Mouse (Mus musculus): Measurements from ENCODE around the gene Ppp6r1. TPM values are rescaled to one million over a fixed set of nuclear protein-coding genes. Genes with fewer than 3 reads are reported as not detected.

Gene Ppp6r1
- polyA plus RNA-seq, 1 experiment from 2014 or later, result 10.0 TPM

GRCm38 (mm10) chr7:4656818-4657217, 2.0 kb downstream of the Ppp6r1 start:
- Histone ChIP-seq H3K9ac (peak overlapping the region; percentile 98), H3K9me3 (no peaks in the 10 kb centered on the region), H3K4me2 (peak overlapping the region; percentile 75), H3K36me3 (peaks cover 8% of the 10 kb centered on the region; the same call in 1 of the 2 replicates), H3K27me3 (no peaks in the 10 kb centered on the region), H3K4me1 (replicated peaks) (peaks cover 64% of the 10 kb centered on the region), H3K4me3 (peak overlapping the region; percentile 90; the same call in 1 of the 2 replicates), H3K27ac (replicated peaks) (no peak overlapping the region)
- ATAC-seq (ENCODE audit: low FRiP score, low read depth), result no peak
- WGBS, result 55% methylated on average over 1 of the region's 1 CpGs

GRCm38 (mm10) chr7:4655916-4656315, 2.9 kb downstream of the Ppp6r1 start:
- Histone ChIP-seq H3K27ac (replicated peaks) (no peak overlapping the region), H3K4me2 (0 out of 2 replicates have a peak overlapping the region, but pooled peaks have one; percentile 4), H3K9ac (no peak overlapping the region), H3K4me1 (replicated peaks) (peaks cover 70% of the 10 kb centered on the region), H3K27me3 (no peaks in the 10 kb centered on the region), H3K4me3 (no peak overlapping the region), H3K36me3 (0 out of 2 replicates have a peak, but pooled peaks cover 5% of the 10 kb centered on the region), H3K9me3 (no peaks in the 10 kb centered on the region)
- 57% methylated on average over 1 of the region's 1 CpGs for WGBS
- ATAC-seq (ENCODE audit: low FRiP score, low read depth), result no peak

- H3K9ac ChIP-seq, result no peak overlapping the region
- ATAC-seq (ENCODE audit: low FRiP score, low read depth), result no peak
- H3K4me1 ChIP-seq (replicated peaks), result peaks cover 65% of the 10 kb centered on the region
These were observed 3.4 kb downstream of the Ppp6r1 start for GRCm38 (mm10) chr7:4655393-4655792.

GRCm38 (mm10) chr7:4654221-4654620, 4.6 kb downstream of the Ppp6r1 start:
- H3K36me3 ChIP-seq, result 0 out of 2 replicates have a peak, but pooled peaks cover 5% of the 10 kb centered on the region
- peaks cover 54% of the 10 kb centered on the region for H3K4me1 ChIP-seq (replicated peaks)
- H3K9ac ChIP-seq, result no peak overlapping the region

More at GRCm38 (mm10) chr7:4655393-4655792, 3.4 kb downstream of the Ppp6r1 start:
- H3K27ac ChIP-seq (replicated peaks), result no peak overlapping the region
- no peaks in the 10 kb centered on the region for H3K27me3 ChIP-seq
- H3K9me3 ChIP-seq, result no peaks in the 10 kb centered on the region
- 0 out of 2 replicates have a peak, but pooled peaks cover 5% of the 10 kb centered on the region for H3K36me3 ChIP-seq
- WGBS, result 92% methylated on average over 4 of the region's 4 CpGs
- H3K4me3 ChIP-seq, result no peak overlapping the region
- no peak overlapping the region for H3K4me2 ChIP-seq

DNA sequence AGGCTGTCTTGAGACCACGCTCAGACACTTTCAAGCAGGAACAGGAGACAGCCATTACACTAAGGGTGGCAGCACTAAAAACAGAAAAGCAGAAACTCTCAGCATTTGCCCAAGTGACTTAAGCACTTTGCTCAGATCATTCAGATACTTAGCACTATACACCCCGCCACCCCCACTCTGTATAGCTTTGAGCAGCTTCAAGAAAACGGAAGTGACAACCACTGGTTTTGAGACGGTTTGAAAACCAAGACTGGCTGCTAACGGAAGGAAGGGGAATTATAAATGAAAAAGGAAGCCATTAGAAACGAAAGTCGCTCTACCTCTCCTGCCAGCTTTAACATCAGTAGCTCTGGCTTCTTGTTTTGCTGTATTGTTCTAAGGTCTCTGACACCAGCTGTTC, 5.0 kb downstream of the Ppp6r1 start:
- Histone ChIP-seq H3K4me1 (replicated peaks) (peaks cover 54% of the 10 kb centered on the region), H3K4me3 (no peak overlapping the region), H3K27ac (replicated peaks) (no peak overlapping the region), H3K4me2 (no peak overlapping the region), H3K36me3 (0 out of 2 replicates have a peak, but pooled peaks cover 5% of the 10 kb centered on the region), H3K27me3 (no peaks in the 10 kb centered on the region), H3K9ac (no peak overlapping the region), H3K9me3 (no peaks in the 10 kb centered on the region)
- 94% methylated on average over 7 of the region's 7 CpGs for WGBS
- no peak for ATAC-seq (ENCODE audit: low FRiP score, low read depth)

More at GRCm38 (mm10) chr7:4654221-4654620, 4.6 kb downstream of the Ppp6r1 start:
- no peak overlapping the region for H3K27ac ChIP-seq (replicated peaks)
- no peaks in the 10 kb centered on the region for H3K9me3 ChIP-seq
- WGBS, result 89% methylated on average over 2 of the region's 2 CpGs
- no peak overlapping the region for H3K4me2 ChIP-seq
- H3K27me3 ChIP-seq, result no peaks in the 10 kb centered on the region
- ATAC-seq (ENCODE audit: low FRiP score, low read depth), result no peak
- no peak overlapping the region for H3K4me3 ChIP-seq

DNA sequence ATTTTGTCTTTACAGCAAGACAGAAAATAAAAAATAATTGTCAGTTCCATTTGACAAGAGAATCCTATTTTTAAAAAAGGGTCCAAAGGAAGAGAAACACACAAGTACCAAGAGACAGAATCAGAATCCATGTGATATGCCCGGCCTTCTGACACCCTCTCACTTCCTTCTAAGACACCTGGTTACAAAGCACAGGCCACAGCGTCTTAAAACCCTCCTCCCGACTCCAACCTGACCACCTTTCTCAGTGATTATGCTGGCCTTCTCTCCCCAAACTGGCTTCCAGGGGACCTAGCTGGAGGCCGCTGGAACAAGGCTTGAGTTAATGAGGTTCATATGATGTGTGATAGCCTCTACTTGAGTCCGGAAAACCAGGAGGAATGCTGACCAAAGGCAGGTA, 5.5 kb downstream of the Ppp6r1 start:
- Histone ChIP-seq H3K4me1 (replicated peaks) (peaks cover 54% of the 10 kb centered on the region), H3K9me3 (no peaks in the 10 kb centered on the region), H3K4me2 (no peak overlapping the region), H3K9ac (no peak overlapping the region), H3K27me3 (no peaks in the 10 kb centered on the region), H3K27ac (replicated peaks) (no peak overlapping the region), H3K36me3 (0 out of 2 replicates have a peak, but pooled peaks cover 5% of the 10 kb centered on the region), H3K4me3 (no peak overlapping the region)
- 89% methylated on average over 5 of the region's 5 CpGs for WGBS
- no peak for ATAC-seq (ENCODE audit: low FRiP score, low read depth)

- Histone ChIP-seq H3K9me3 (no peaks in the 10 kb centered on the region), H3K4me2 (no peak overlapping the region), H3K27ac (replicated peaks) (no peak overlapping the region), H3K4me3 (no peak overlapping the region), H3K36me3 (0 out of 2 replicates have a peak, but pooled peaks cover 5% of the 10 kb centered on the region), H3K27me3 (no peaks in the 10 kb centered on the region), H3K9ac (no peak overlapping the region), H3K4me1 (replicated peaks) (peaks cover 51% of the 10 kb centered on the region)
- 96% methylated on average over 5 of the region's 5 CpGs for WGBS
- ATAC-seq (ENCODE audit: low FRiP score, low read depth), result no peak
These were observed 6.1 kb downstream of the Ppp6r1 start for GRCm38 (mm10) chr7:4652726-4653125.

GRCm38 (mm10) chr7:4651581-4651980, 7.2 kb downstream of the Ppp6r1 start:
- no peak overlapping the region for H3K9ac ChIP-seq
- 82% methylated on average over 8 of the region's 8 CpGs for WGBS
- no peaks in the 10 kb centered on the region for H3K27me3 ChIP-seq
- 0 out of 2 replicates have a peak, but pooled peaks cover 5% of the 10 kb centered on the region for H3K36me3 ChIP-seq
- no peak overlapping the region for H3K27ac ChIP-seq (replicated peaks)
- no peak for ATAC-seq (ENCODE audit: low FRiP score, low read depth)
- no peak overlapping the region for H3K4me3 ChIP-seq
- H3K4me1 ChIP-seq (replicated peaks), result peaks cover 39% of the 10 kb centered on the region
- no peak overlapping the region for H3K4me2 ChIP-seq
- no peaks in the 10 kb centered on the region for H3K9me3 ChIP-seq

DNA sequence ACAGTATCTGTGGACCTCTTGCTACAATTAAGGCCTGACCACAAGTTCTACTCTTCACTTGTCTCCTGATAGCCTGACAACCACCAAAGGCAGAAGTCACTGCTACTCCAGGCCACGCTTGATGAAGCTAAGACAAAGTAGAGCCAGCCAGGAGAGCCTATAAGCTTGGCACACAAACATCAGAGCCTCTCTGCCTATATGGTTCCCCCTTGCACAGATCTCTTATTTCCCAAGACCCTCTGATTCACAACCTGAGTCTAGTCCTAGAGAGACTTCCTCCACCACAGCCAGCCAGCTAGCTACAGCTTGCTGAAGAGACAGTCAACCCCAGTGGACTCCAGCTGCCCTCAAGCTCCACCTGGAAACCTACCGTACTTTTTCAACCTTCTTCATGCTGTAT, 10.8 kb downstream of the Ppp6r1 start:
- Histone ChIP-seq H3K9ac (no peak overlapping the region), H3K27me3 (no peaks in the 10 kb centered on the region), H3K9me3 (no peaks in the 10 kb centered on the region), H3K4me2 (no peak overlapping the region), H3K4me1 (replicated peaks) (peaks cover 12% of the 10 kb centered on the region), H3K36me3 (peaks cover 22% of the 10 kb centered on the region), H3K27ac (replicated peaks) (no peak overlapping the region), H3K4me3 (no peak overlapping the region)
- no peak for ATAC-seq (ENCODE audit: low FRiP score, low read depth)
- 92% methylated on average over 2 of the region's 2 CpGs for WGBS

GRCm38 (mm10) chr7:4647291-4647690, 11.5 kb downstream of the Ppp6r1 start:
- Histone ChIP-seq H3K36me3 (peaks cover 23% of the 10 kb centered on the region), H3K9ac (no peak overlapping the region), H3K4me3 (no peak overlapping the region), H3K4me2 (no peak overlapping the region), H3K9me3 (no peaks in the 10 kb centered on the region), H3K27me3 (no peaks in the 10 kb centered on the region), H3K4me1 (replicated peaks) (peaks cover 8% of the 10 kb centered on the region), H3K27ac (replicated peaks) (no peak overlapping the region)
- WGBS, result 79% methylated on average over 6 of the region's 6 CpGs
- no peak for ATAC-seq (ENCODE audit: low FRiP score, low read depth)

- Histone ChIP-seq H3K4me3 (no peak overlapping the region), H3K27ac (replicated peaks) (no peak overlapping the region), H3K36me3 (peaks cover 27% of the 10 kb centered on the region), H3K4me2 (no peak overlapping the region), H3K27me3 (no peaks in the 10 kb centered on the region), H3K9me3 (no peaks in the 10 kb centered on the region), H3K4me1 (replicated peaks) (peaks cover 6% of the 10 kb centered on the region), H3K9ac (no peak overlapping the region)
- 91% methylated on average over 3 of the region's 3 CpGs for whole genome bisulfite sequencing
- ATAC-seq (ENCODE audit: low FRiP score, low read depth), result no peak
These were observed 12.0 kb downstream of the Ppp6r1 start for GRCm38 (mm10) chr7:4646806-4647205.

GRCm38 (mm10) chr7:4643225-4643624, 15.6 kb downstream of the Ppp6r1 start:
- H3K36me3 ChIP-seq, result peaks cover 58% of the 10 kb centered on the region

DNA sequence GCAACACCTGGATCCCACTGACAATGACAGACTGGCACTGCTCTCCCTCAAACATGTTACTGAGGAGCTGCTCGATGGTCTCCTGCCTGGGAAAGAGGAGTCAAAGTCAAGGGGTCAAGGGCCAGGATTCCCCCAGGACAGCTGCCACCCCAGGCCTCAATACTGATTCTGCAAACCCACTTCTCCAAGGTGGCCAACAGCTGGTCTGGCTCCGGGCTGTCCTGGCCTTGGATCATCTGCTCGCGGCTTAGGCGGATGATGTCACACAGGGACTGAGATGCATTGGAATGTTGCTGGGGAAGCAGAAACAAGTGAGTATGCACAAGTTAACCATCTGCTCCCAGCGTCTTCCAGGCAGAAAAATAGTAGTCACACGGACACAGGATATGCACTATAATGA, 16.9 kb downstream of the Ppp6r1 start:
- H3K36me3 ChIP-seq, result peaks cover 64% of the 10 kb centered on the region
- WGBS, result 91% methylated on average over 7 of the region's 7 CpGs
- no peaks in the 10 kb centered on the region for H3K4me1 ChIP-seq (replicated peaks)
- no peak for ATAC-seq (ENCODE audit: low FRiP score, low read depth)
- H3K9ac ChIP-seq, result no peak overlapping the region
- H3K27ac ChIP-seq (replicated peaks), result no peak overlapping the region
- H3K27me3 ChIP-seq, result no peaks in the 10 kb centered on the region
- no peaks in the 10 kb centered on the region for H3K9me3 ChIP-seq
- H3K4me2 ChIP-seq, result no peak overlapping the region
- H3K4me3 ChIP-seq, result no peak overlapping the region

More at GRCm38 (mm10) chr7:4643225-4643624, 15.6 kb downstream of the Ppp6r1 start:
- Histone ChIP-seq H3K4me1 (replicated peaks) (no peaks in the 10 kb centered on the region), H3K27ac (replicated peaks) (no peak overlapping the region), H3K4me3 (no peak overlapping the region), H3K9ac (no peak overlapping the region), H3K9me3 (no peaks in the 10 kb centered on the region), H3K4me2 (no peak overlapping the region), H3K27me3 (no peaks in the 10 kb centered on the region)
- ATAC-seq (ENCODE audit: low FRiP score, low read depth), result no peak
- 95% methylated on average over 6 of the region's 6 CpGs for WGBS

Measured in hindbrain, embryonic 15.5 days (tissue).